Mouse (Mus musculus): ENCODE results near the gene Sp9. TPM values are rescaled to one million over a fixed set of nuclear protein-coding genes. Genes with fewer than 3 reads are reported as not detected.

Sp9 gene
- polyA plus RNA-seq, 1 experiment from 2014 or later, result not detected

GRCm38 (mm10) chr2:73314311-73314710, 42.6 kb downstream of the Sp9 start:
- Histone ChIP-seq H3K27ac (no peak overlapping the region), H3K4me3 (replicated peaks; ENCODE audit: low read depth, low read length) (no peak overlapping the region), H3K4me1 (replicated peaks; ENCODE audit: insufficient read depth, low read length) (0 out of 2 replicates have a peak, but pooled peaks cover 3% of the 10 kb centered on the region), H3K9ac (ENCODE audit: low read depth, low read length) (no peak overlapping the region), H3K9me3 (replicated peaks; ENCODE audit: low read length) (no peaks in the 10 kb centered on the region), H3K36me3 (ENCODE audit: insufficient read depth, low read length) (0 out of 2 replicates have a peak, but pooled peaks cover 2% of the 10 kb centered on the region), H3K4me2 (ENCODE audit: low read length) (no peak overlapping the region), H3K27me3 (ENCODE audit: insufficient read depth, low read length) (no peaks in the 10 kb centered on the region)
- 95% methylated on average over 3 of the region's 3 CpGs for WGBS
- ATAC-seq (replicated peaks; ENCODE audit: low FRiP score, low read depth), result no peak
- no peak for TF ChIP-seq CTCF (IDR thresholded peaks at IDR 0.05; ENCODE audit: low read depth)
- no peak for DNase-seq (ENCODE audit: low spot score)

GRCm38 (mm10) chr2:73317426-73317825, 45.7 kb downstream of the Sp9 start:
- 0 out of 2 replicates have a peak, but pooled peaks cover 2% of the 10 kb centered on the region for H3K36me3 ChIP-seq (ENCODE audit: insufficient read depth, low read length)
- DNase-seq (ENCODE audit: low spot score) (no peak), ATAC-seq (replicated peaks; ENCODE audit: low FRiP score, low read depth) (no peak)
- no peak overlapping the region for H3K4me2 ChIP-seq (ENCODE audit: low read length)
- H3K9me3 ChIP-seq (replicated peaks; ENCODE audit: low read length), result no peaks in the 10 kb centered on the region
- no peak overlapping the region for H3K27ac ChIP-seq
- 0 out of 2 replicates have a peak, but pooled peaks cover 3% of the 10 kb centered on the region for H3K4me1 ChIP-seq (replicated peaks; ENCODE audit: insufficient read depth, low read length)
- H3K27me3 ChIP-seq (ENCODE audit: insufficient read depth, low read length), result no peaks in the 10 kb centered on the region
- TF ChIP-seq CTCF (IDR thresholded peaks at IDR 0.05; ENCODE audit: low read depth), result no peak
- H3K4me3 ChIP-seq (replicated peaks; ENCODE audit: low read depth, low read length), result no peak overlapping the region
- 81% methylated on average over 9 of the region's 9 CpGs for WGBS
- H3K9ac ChIP-seq (ENCODE audit: low read depth, low read length), result no peak overlapping the region

- H3K27me3 ChIP-seq (ENCODE audit: insufficient read depth, low read length), result no peaks in the 10 kb centered on the region
- H3K4me1 ChIP-seq (replicated peaks; ENCODE audit: insufficient read depth, low read length), result no peaks in the 10 kb centered on the region
- ATAC-seq (replicated peaks; ENCODE audit: low FRiP score, low read depth), result no peak
- H3K27ac ChIP-seq, result no peak overlapping the region
- WGBS, result 83% methylated on average over 5 of the region's 5 CpGs
- H3K4me3 ChIP-seq (replicated peaks; ENCODE audit: low read depth, low read length), result no peak overlapping the region
- no peak for TF ChIP-seq CTCF (IDR thresholded peaks at IDR 0.05; ENCODE audit: low read depth)
- H3K9me3 ChIP-seq (replicated peaks; ENCODE audit: low read length), result no peaks in the 10 kb centered on the region
- DNase-seq (ENCODE audit: low spot score), result no peak
- H3K4me2 ChIP-seq (ENCODE audit: low read length), result no peak overlapping the region
- H3K9ac ChIP-seq (ENCODE audit: low read depth, low read length), result no peak overlapping the region
- H3K36me3 ChIP-seq (ENCODE audit: insufficient read depth, low read length), result 0 out of 2 replicates have a peak, but pooled peaks cover 2% of the 10 kb centered on the region
Observed at GRCm38 (mm10) chr2:73319218-73319617, 47.5 kb downstream of the Sp9 start.

- DNase-seq (ENCODE audit: low spot score) (no peak), ATAC-seq (replicated peaks; ENCODE audit: low FRiP score, low read depth) (no peak)
- Histone ChIP-seq H3K4me2 (ENCODE audit: low read length) (no peak overlapping the region), H3K4me1 (replicated peaks; ENCODE audit: insufficient read depth, low read length) (no peaks in the 10 kb centered on the region), H3K27ac (no peak overlapping the region), H3K27me3 (ENCODE audit: insufficient read depth, low read length) (no peaks in the 10 kb centered on the region), H3K36me3 (ENCODE audit: insufficient read depth, low read length) (0 out of 2 replicates have a peak, but pooled peaks cover 2% of the 10 kb centered on the region), H3K4me3 (replicated peaks; ENCODE audit: low read depth, low read length) (no peak overlapping the region), H3K9me3 (replicated peaks; ENCODE audit: low read length) (no peaks in the 10 kb centered on the region), H3K9ac (ENCODE audit: low read depth, low read length) (no peak overlapping the region)
- TF ChIP-seq CTCF (IDR thresholded peaks at IDR 0.05; ENCODE audit: low read depth), result no peak
- WGBS, result 77% methylated on average over 12 of the region's 12 CpGs
Observed at GRCm38 (mm10) chr2:73322991-73323390, 51.3 kb downstream of the Sp9 start.

GRCm38 (mm10) chr2:73325871-73326270, 54.1 kb downstream of the Sp9 start:
- no peak overlapping the region for H3K4me3 ChIP-seq (replicated peaks; ENCODE audit: low read depth, low read length)
- H3K36me3 ChIP-seq (ENCODE audit: insufficient read depth, low read length), result no peaks in the 10 kb centered on the region
- no peak overlapping the region for H3K4me2 ChIP-seq (ENCODE audit: low read length)
- DNase-seq (ENCODE audit: low spot score), result no peak
- no peaks in the 10 kb centered on the region for H3K27me3 ChIP-seq (ENCODE audit: insufficient read depth, low read length)
- no peak for TF ChIP-seq CTCF (IDR thresholded peaks at IDR 0.05; ENCODE audit: low read depth)
- H3K9ac ChIP-seq (ENCODE audit: low read depth, low read length), result no peak overlapping the region
- H3K27ac ChIP-seq, result no peak overlapping the region
- no peak for ATAC-seq (replicated peaks; ENCODE audit: low FRiP score, low read depth)
- 72% methylated on average over 5 of the region's 5 CpGs for WGBS
- H3K4me1 ChIP-seq (replicated peaks; ENCODE audit: insufficient read depth, low read length), result no peaks in the 10 kb centered on the region
- no peaks in the 10 kb centered on the region for H3K9me3 ChIP-seq (replicated peaks; ENCODE audit: low read length)

Other genes starting within 250 kb of the Sp9 start
- 69.5 and 73.4 TPM in 2 replicates for gene Ola1, start 53.0 kb upstream of the Sp9 start, polyA plus RNA-seq (2015; fragmentation: Nextera tagmentation; extraction: Ambion mirVana)
- 15.9 TPM in 2 replicates for gene Scrn3, start 40.7 kb downstream of the Sp9 start, polyA plus RNA-seq (2015; fragmentation: Nextera tagmentation; extraction: Ambion mirVana)
- 28.5 and 33.8 TPM in 2 replicates for gene Cir1, start 40.8 kb downstream of the Sp9 start, polyA plus RNA-seq (2015; fragmentation: Nextera tagmentation; extraction: Ambion mirVana)
- 9.4 and 9.8 TPM in 2 replicates for gene Gpr155, start 114.6 kb downstream of the Sp9 start, polyA plus RNA-seq (2015; fragmentation: Nextera tagmentation; extraction: Ambion mirVana)

All from kidney, postnatal 0 days (tissue).